Mouse (Mus musculus) erythroblast, embryonic 14.5 days (primary cell): Measurements from ENCODE around the gene Larp1b.

Experiments used
- GATA1 ChIP-seq: IDR thresholded peaks from 2 replicates; pipeline ENCODE4 v1.6.1; 2012; ENCODE audit warnings: low read length, inconsistent platforms, mixed read lengths
- TAL1 ChIP-seq: IDR thresholded peaks from 3 replicates; pipeline ENCODE4 v1.6.1; 2012; ENCODE audit warnings: low read length, inconsistent platforms, mixed read lengths

DNA sequence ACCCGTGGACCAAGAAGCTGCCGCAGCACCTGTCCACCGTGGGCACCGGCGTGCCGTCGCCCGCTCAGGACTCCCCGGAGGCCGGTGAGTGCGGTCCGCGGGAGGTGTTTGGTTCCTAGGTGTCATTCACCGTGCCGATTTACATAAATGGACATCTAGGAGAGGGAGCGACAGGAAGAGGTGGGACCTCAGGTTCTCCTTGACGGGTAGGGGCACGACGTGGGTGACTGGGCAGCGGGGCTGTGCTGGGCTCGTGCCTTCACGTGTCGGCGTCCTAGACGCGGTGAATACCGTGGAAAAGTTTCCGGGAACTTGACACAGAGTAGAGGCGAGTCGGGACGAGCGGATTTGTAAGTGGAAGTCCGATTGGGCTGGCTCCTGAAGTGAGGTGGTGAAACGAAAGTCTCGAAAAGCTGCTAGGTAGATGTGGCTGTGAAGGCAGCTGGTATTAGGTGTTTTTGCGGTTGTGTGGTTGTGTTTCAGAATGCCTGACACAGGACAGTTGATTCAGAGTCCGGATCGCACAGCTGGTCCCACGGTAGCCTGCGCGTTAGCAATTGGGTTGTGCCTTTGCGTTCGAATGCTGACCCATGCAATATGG lies 1.1 kb downstream of the Larp1b start:
- TF ChIP-seq TAL1: no peak
- TF ChIP-seq GATA1: no peak
